Mouse (Mus musculus): ENCODE measurements around the gene Adamtsl5. TPM values are rescaled to one million over a fixed set of nuclear protein-coding genes. Genes with fewer than 3 reads are reported as not detected.

Adamtsl5 gene
- total and polyA plus RNA-seq, 2 experiments from 2014 or later = 14.6 to 34.6 TPM

DNA sequence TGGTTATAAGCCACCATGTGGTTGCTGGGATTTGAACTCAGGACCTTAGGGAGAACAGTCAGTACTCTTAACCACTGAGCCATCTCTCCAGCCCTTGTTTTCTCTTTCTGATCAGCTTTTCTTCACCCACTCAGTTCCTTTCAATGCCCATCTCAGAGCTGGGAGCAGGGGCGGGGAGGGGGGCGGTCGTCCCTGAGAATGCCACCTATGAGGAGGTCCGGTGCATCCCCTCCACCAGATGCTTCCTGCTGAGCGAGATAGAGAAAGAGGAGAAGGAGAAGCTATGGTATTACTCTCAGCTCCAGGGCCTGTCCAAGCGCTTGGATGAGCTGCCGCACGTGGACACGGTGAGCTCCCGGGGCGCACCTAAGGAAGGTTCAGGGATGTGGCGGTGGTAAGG is 43.8 kb downstream of the Adamtsl5 start:
- ATAC-seq (ENCODE audit: insufficient read depth, low read depth) = no peak
- DNase-seq (ENCODE audit: low spot score) = no peak
- H3K4me2 ChIP-seq (ENCODE audit: low read depth, low read length) = no peak overlapping the region
- H3K4me1 ChIP-seq (ENCODE audit: control insufficient read depth, insufficient read depth) = peaks cover 9% of the 10 kb centered on the region; the same call in 1 of the 2 replicates
- no peaks in the 10 kb centered on the region for H3K36me3 ChIP-seq (replicated peaks; ENCODE audit: control insufficient read depth, insufficient read depth, low read length)
- TF ChIP-seq CTCF (IDR thresholded peaks at IDR 0.05; ENCODE audit: low read depth) (no peak), EP300 (IDR thresholded peaks at IDR 0.05; ENCODE audit: low read depth) (no peak)
- WGBS = 23% methylated on average over 12 of the region's 12 CpGs
- H3K4me3 ChIP-seq (ENCODE audit: low read depth, low read length) = no peak overlapping the region
- H3K9ac ChIP-seq (replicated peaks; ENCODE audit: low read depth, low read length) = no peak overlapping the region
- H3K27me3 ChIP-seq (ENCODE audit: control insufficient read depth, insufficient read depth, low read length) = peaks cover 79% of the 10 kb centered on the region
- no peaks in the 10 kb centered on the region for H3K9me3 ChIP-seq (replicated peaks; ENCODE audit: control insufficient read depth, low read length)
- no peak overlapping the region for H3K27ac ChIP-seq (ENCODE audit: low read depth)

GRCm38 (mm10) chr10:80302471-80302881 is 45.7 kb downstream of the Adamtsl5 start:
- ATAC-seq (ENCODE audit: insufficient read depth, low read depth) (peak; percentile 74), DNase-seq (ENCODE audit: low spot score) (peak; percentile 51)
- Histone ChIP-seq H3K4me3 (ENCODE audit: low read depth, low read length) (no peak overlapping the region), H3K27ac (ENCODE audit: low read depth) (peak overlapping the region; percentile 40; the same call in 1 of the 2 replicates), H3K4me1 (ENCODE audit: control insufficient read depth, insufficient read depth) (peaks cover 9% of the 10 kb centered on the region; the same call in 1 of the 2 replicates), H3K36me3 (replicated peaks; ENCODE audit: control insufficient read depth, insufficient read depth, low read length) (no peaks in the 10 kb centered on the region), H3K27me3 (ENCODE audit: control insufficient read depth, insufficient read depth, low read length) (peaks cover 84% of the 10 kb centered on the region), H3K9ac (replicated peaks; ENCODE audit: low read depth, low read length) (no peak overlapping the region), H3K4me2 (ENCODE audit: low read depth, low read length) (peak overlapping the region; percentile 19; the same call in 1 of the 2 replicates), H3K9me3 (replicated peaks; ENCODE audit: control insufficient read depth, low read length) (no peaks in the 10 kb centered on the region)
- TF ChIP-seq EP300 (IDR thresholded peaks at IDR 0.05; ENCODE audit: low read depth) (0 out of 2 replicates have a peak, but pooled peaks have one; percentile 40), CTCF (IDR thresholded peaks at IDR 0.05; ENCODE audit: low read depth) (no peak)
- 13% methylated on average over 9 of the region's 9 CpGs for WGBS

GRCm38 (mm10) chr10:80302082-80302355 is 46.2 kb downstream of the Adamtsl5 start:
- H3K27ac ChIP-seq (ENCODE audit: low read depth) = peak overlapping the region; percentile 40; the same call in 1 of the 2 replicates
- H3K9me3 ChIP-seq (replicated peaks; ENCODE audit: control insufficient read depth, low read length) = no peaks in the 10 kb centered on the region
- no peak for DNase-seq (ENCODE audit: low spot score)
- peak overlapping the region; percentile 19; the same call in 1 of the 2 replicates for H3K4me2 ChIP-seq (ENCODE audit: low read depth, low read length)
- H3K9ac ChIP-seq (replicated peaks; ENCODE audit: low read depth, low read length) = no peak overlapping the region
- peaks cover 9% of the 10 kb centered on the region; the same call in 1 of the 2 replicates for H3K4me1 ChIP-seq (ENCODE audit: control insufficient read depth, insufficient read depth)
- H3K27me3 ChIP-seq (ENCODE audit: control insufficient read depth, insufficient read depth, low read length) = peaks cover 81% of the 10 kb centered on the region
- H3K36me3 ChIP-seq (replicated peaks; ENCODE audit: control insufficient read depth, insufficient read depth, low read length) = no peaks in the 10 kb centered on the region
- TF ChIP-seq CTCF (IDR thresholded peaks at IDR 0.05; ENCODE audit: low read depth) = no peak
- no peak for TF ChIP-seq EP300 (IDR thresholded peaks at IDR 0.05; ENCODE audit: low read depth)
- no peak for ATAC-seq (ENCODE audit: insufficient read depth, low read depth)
- no peak overlapping the region for H3K4me3 ChIP-seq (ENCODE audit: low read depth, low read length)
- 51% methylated on average over 5 of the region's 5 CpGs for WGBS

GRCm38 (mm10) chr10:80301256-80302081 is 46.7 kb downstream of the Adamtsl5 start:
- WGBS = 79% methylated on average over 10 of the region's 10 CpGs
- Histone ChIP-seq H3K4me2 (ENCODE audit: low read depth, low read length) (0 out of 2 replicates have a peak overlapping the region, but pooled peaks have one; percentile 19), H3K4me3 (ENCODE audit: low read depth, low read length) (no peak overlapping the region), H3K9me3 (replicated peaks; ENCODE audit: control insufficient read depth, low read length) (no peaks in the 10 kb centered on the region), H3K27me3 (ENCODE audit: control insufficient read depth, insufficient read depth, low read length) (peaks cover 76% of the 10 kb centered on the region), H3K4me1 (ENCODE audit: control insufficient read depth, insufficient read depth) (peaks cover 9% of the 10 kb centered on the region; the same call in 1 of the 2 replicates), H3K36me3 (replicated peaks; ENCODE audit: control insufficient read depth, insufficient read depth, low read length) (no peaks in the 10 kb centered on the region), H3K27ac (ENCODE audit: low read depth) (peak overlapping the region; percentile 40; the same call in 1 of the 2 replicates), H3K9ac (replicated peaks; ENCODE audit: low read depth, low read length) (no peak overlapping the region)
- DNase-seq (ENCODE audit: low spot score) (no peak), ATAC-seq (ENCODE audit: insufficient read depth, low read depth) (no peak)
- TF ChIP-seq CTCF (IDR thresholded peaks at IDR 0.05; ENCODE audit: low read depth) (no peak), EP300 (IDR thresholded peaks at IDR 0.05; ENCODE audit: low read depth) (no peak)

- Histone ChIP-seq H3K9ac (replicated peaks; ENCODE audit: low read depth, low read length) (no peak overlapping the region), H3K36me3 (replicated peaks; ENCODE audit: control insufficient read depth, insufficient read depth, low read length) (no peaks in the 10 kb centered on the region), H3K4me2 (ENCODE audit: low read depth, low read length) (no peak overlapping the region), H3K4me3 (ENCODE audit: low read depth, low read length) (no peak overlapping the region), H3K4me1 (ENCODE audit: control insufficient read depth, insufficient read depth) (peaks cover 14% of the 10 kb centered on the region; the same call in 1 of the 2 replicates), H3K27me3 (ENCODE audit: control insufficient read depth, insufficient read depth, low read length) (peaks cover 70% of the 10 kb centered on the region), H3K27ac (ENCODE audit: low read depth) (no peak overlapping the region), H3K9me3 (replicated peaks; ENCODE audit: control insufficient read depth, low read length) (no peaks in the 10 kb centered on the region)
- DNase-seq (ENCODE audit: low spot score) = no peak
- 45% methylated on average over 11 of the region's 11 CpGs for WGBS
- no peak for ATAC-seq (ENCODE audit: insufficient read depth, low read depth)
- TF ChIP-seq EP300 (IDR thresholded peaks at IDR 0.05; ENCODE audit: low read depth) (no peak), CTCF (IDR thresholded peaks at IDR 0.05; ENCODE audit: low read depth) (no peak)
Measured at GRCm38 (mm10) chr10:80300672-80301181, 47.5 kb downstream of the Adamtsl5 start.

All from heart, postnatal 0 days (tissue).